Mouse (Mus musculus) brain, embryonic 14.5 days (tissue): Measurements from ENCODE around the gene Carmil2. TPM values are rescaled to one million over a fixed set of nuclear protein-coding genes. Genes with fewer than 3 reads are reported as not detected.

Source experiments
- DNase-seq: peaks from one replicate; pipeline ENCODE4 v3.0.0-alpha.2; 2011; ENCODE audit warnings: low read depth
- CTCF ChIP-seq: fragments of 200-500 bp; IDR thresholded peaks from 2 replicates; pipeline ENCODE4 v1.5.1; 2012; ENCODE audit warnings: inconsistent platforms, mild to moderate bottlenecking, moderate library complexity, borderline replicate concordance; ENCODE audit not compliant: insufficient read depth, insufficient read length; ENCODE audit errors: extremely low read depth
- POLR2A ChIP-seq: fragments of 200-500 bp; IDR thresholded peaks from 2 replicates; pipeline ENCODE4 v1.6.1; 2012; ENCODE audit warnings: mild to moderate bottlenecking, inconsistent platforms, borderline replicate concordance; ENCODE audit not compliant: poor library complexity, insufficient read depth, insufficient read length, severe bottlenecking; ENCODE audit errors: extremely low read depth
- polyA plus RNA-seq: library from polyadenylated mRNA; depleted of rRNA; stranded (reverse); fragments of >200 nt; gene quantifications from 2 replicates; pipeline ENCODE4 v1.2.3, GENCODE M21; 2012; rRNA removed

Gene Carmil2
- polyA plus RNA-seq, 1 experiment = 20.5 TPM

GRCm38 (mm10) chr8:105743301-105743700, 57.2 kb downstream of the Carmil2 start:
- TF ChIP-seq POLR2A (no peak), CTCF (no peak)
- no peak for DNase-seq

Other genes starting within 250 kb of the Carmil2 start
- 62.7 and 89.6 TPM in 2 replicates for gene Tppp3, start 214.7 kb upstream of the Carmil2 start, polyA plus RNA-seq
- gene Zdhhc1, start 189.4 kb upstream of the Carmil2 start, polyA plus RNA-seq = 40.0 and 46.2 TPM in 2 replicates
- 8.3 and 12.1 TPM in 2 replicates for gene Hsd11b2, start 167.5 kb upstream of the Carmil2 start, polyA plus RNA-seq
- 210 and 236 TPM in 2 replicates for gene Atp6v0d1, start 120.2 kb upstream of the Carmil2 start, polyA plus RNA-seq
- 23.7 and 40.3 TPM in 2 replicates for gene Ripor1, start 81.0 kb upstream of the Carmil2 start, polyA plus RNA-seq
- 36.6 and 54.8 TPM in 2 replicates for gene Ctcf, start 49.7 kb upstream of the Carmil2 start, polyA plus RNA-seq
- 0.26 and 0.55 TPM in 2 replicates for gene Agrp, start 48.9 kb upstream of the Carmil2 start, polyA plus RNA-seq
- gene Acd, start 14.8 kb downstream of the Carmil2 start, polyA plus RNA-seq = 62.5 and 79.9 TPM in 2 replicates
- 40.7 and 59.2 TPM in 2 replicates for gene Pard6a, start 14.9 kb downstream of the Carmil2 start, polyA plus RNA-seq
- gene 4933405L10Rik, start 21.4 kb downstream of the Carmil2 start, polyA plus RNA-seq = not detected in 2 replicates
- gene Enkd1, start 21.9 kb downstream of the Carmil2 start, polyA plus RNA-seq = 19.9 and 32.7 TPM in 2 replicates
- gene Gfod2, start 72.4 kb downstream of the Carmil2 start, polyA plus RNA-seq = 56.1 and 62.6 TPM in 2 replicates
- gene Ranbp10, start 141.1 kb downstream of the Carmil2 start, polyA plus RNA-seq = 35.7 and 39.7 TPM in 2 replicates
- 0.37 and 0.54 TPM in 2 replicates for gene Tsnaxip1, start 141.5 kb downstream of the Carmil2 start, polyA plus RNA-seq
- 83.0 and 109 TPM in 2 replicates for gene Cenpt, start 167.0 kb downstream of the Carmil2 start, polyA plus RNA-seq
- gene Thap11, start 168.9 kb downstream of the Carmil2 start, polyA plus RNA-seq = 61.3 and 78.5 TPM in 2 replicates
- 190 and 196 TPM in 2 replicates for gene Nutf2, start 174.3 kb downstream of the Carmil2 start, polyA plus RNA-seq
- gene Edc4, start 194.6 kb downstream of the Carmil2 start, polyA plus RNA-seq = 80.3 and 85.4 TPM in 2 replicates
- 0.90 and 1.6 TPM in 2 replicates for gene Nrn1l, start 207.3 kb downstream of the Carmil2 start, polyA plus RNA-seq
- gene Pskh1, start 214.2 kb downstream of the Carmil2 start, polyA plus RNA-seq = 23.6 and 26.8 TPM in 2 replicates
- gene Ctrl, start 247.6 kb downstream of the Carmil2 start, polyA plus RNA-seq = 7.8 and 10.2 TPM in 2 replicates